Mouse (Mus musculus): ENCODE data around the gene Mdh2. TPM values are rescaled to one million over a fixed set of nuclear protein-coding genes. Genes with fewer than 3 reads are reported as not detected.

Gene Mdh2
- polyA plus RNA-seq, 1 experiment, result 200 TPM

- Histone ChIP-seq H3K27ac (ENCODE audit: insufficient read depth, low read length) (no peak overlapping the region), H3K4me1 (ENCODE audit: control insufficient read depth, insufficient read depth, insufficient read length) (no peaks in the 10 kb centered on the region), H3K27me3 (ENCODE audit: control insufficient read depth, insufficient read depth, low read length) (no peaks in the 10 kb centered on the region), H3K4me3 (ENCODE audit: extremely low read depth, insufficient read depth, insufficient read length) (no peak overlapping the region), H3K36me3 (ENCODE audit: control insufficient read depth, insufficient read depth, low read length) (peaks cover 58% of the 10 kb centered on the region)
- no peak for DNase-seq (ENCODE audit: low read depth in 1 of 2, low spot score in 2 of 2)
- 96% methylated on average over 42 of the region's 42 CpGs for WGBS
- no peak for TF ChIP-seq CTCF (IDR thresholded peaks at IDR 0.05; ENCODE audit: extremely low read depth, insufficient read depth, insufficient read length, insufficient replicate concordance)
- no peak for TF ChIP-seq POLR2A (IDR thresholded peaks at IDR 0.05; ENCODE audit: low read depth, low read length)
Observed at GRCm38 (mm10) chr5:135734057-135734680, 44.1 kb upstream of the Mdh2 start.

- DNase-seq (ENCODE audit: low read depth in 1 of 2, low spot score in 2 of 2), result no peak
- Histone ChIP-seq H3K4me1 (ENCODE audit: control insufficient read depth, insufficient read depth, insufficient read length) (no peaks in the 10 kb centered on the region), H3K4me3 (ENCODE audit: extremely low read depth, insufficient read depth, insufficient read length) (no peak overlapping the region), H3K27ac (ENCODE audit: insufficient read depth, low read length) (no peak overlapping the region), H3K27me3 (ENCODE audit: control insufficient read depth, insufficient read depth, low read length) (no peaks in the 10 kb centered on the region), H3K36me3 (ENCODE audit: control insufficient read depth, insufficient read depth, low read length) (peaks cover 49% of the 10 kb centered on the region)
- 91% methylated on average over 13 of the region's 13 CpGs for WGBS
- no peak for TF ChIP-seq CTCF (IDR thresholded peaks at IDR 0.05; ENCODE audit: extremely low read depth, insufficient read depth, insufficient read length, insufficient replicate concordance)
- no peak for TF ChIP-seq POLR2A (IDR thresholded peaks at IDR 0.05; ENCODE audit: low read depth, low read length)
Observed at GRCm38 (mm10) chr5:135735741-135736140, 42.5 kb upstream of the Mdh2 start.

- Histone ChIP-seq H3K27me3 (ENCODE audit: control insufficient read depth, insufficient read depth, low read length) (no peaks in the 10 kb centered on the region), H3K27ac (ENCODE audit: insufficient read depth, low read length) (no peak overlapping the region), H3K4me1 (ENCODE audit: control insufficient read depth, insufficient read depth, insufficient read length) (no peaks in the 10 kb centered on the region), H3K4me3 (ENCODE audit: extremely low read depth, insufficient read depth, insufficient read length) (no peak overlapping the region), H3K36me3 (ENCODE audit: control insufficient read depth, insufficient read depth, low read length) (peaks cover 41% of the 10 kb centered on the region)
- no peak for DNase-seq (ENCODE audit: low read depth in 1 of 2, low spot score in 2 of 2)
- no peak for TF ChIP-seq CTCF (IDR thresholded peaks at IDR 0.05; ENCODE audit: extremely low read depth, insufficient read depth, insufficient read length, insufficient replicate concordance)
- no peak for TF ChIP-seq POLR2A (IDR thresholded peaks at IDR 0.05; ENCODE audit: low read depth, low read length)
- 95% methylated on average over 16 of the region's 16 CpGs for WGBS
Observed at GRCm38 (mm10) chr5:135736544-135736943, 41.7 kb upstream of the Mdh2 start.

- no peak overlapping the region for H3K4me3 ChIP-seq (ENCODE audit: extremely low read depth, insufficient read depth, insufficient read length)
- H3K27me3 ChIP-seq (ENCODE audit: control insufficient read depth, insufficient read depth, low read length), result no peaks in the 10 kb centered on the region
- DNase-seq (ENCODE audit: low read depth in 1 of 2, low spot score in 2 of 2), result peak in 1 of 2 experiments; percentile 8
- H3K36me3 ChIP-seq (ENCODE audit: control insufficient read depth, insufficient read depth, low read length), result peaks cover 36% of the 10 kb centered on the region
- WGBS, result 85% methylated on average over 7 of the region's 7 CpGs
- no peak overlapping the region for H3K27ac ChIP-seq (ENCODE audit: insufficient read depth, low read length)
- no peaks in the 10 kb centered on the region for H3K4me1 ChIP-seq (ENCODE audit: control insufficient read depth, insufficient read depth, insufficient read length)
- TF ChIP-seq CTCF (IDR thresholded peaks at IDR 0.05; ENCODE audit: extremely low read depth, insufficient read depth, insufficient read length, insufficient replicate concordance) (peak; percentile 40; the same call in 1 of the 2 replicates), POLR2A (IDR thresholded peaks at IDR 0.05; ENCODE audit: low read depth, low read length) (no peak)
Observed at GRCm38 (mm10) chr5:135737154-135737553, 41.1 kb upstream of the Mdh2 start.

- H3K36me3 ChIP-seq (ENCODE audit: control insufficient read depth, insufficient read depth, low read length), result peaks cover 26% of the 10 kb centered on the region
- no peaks in the 10 kb centered on the region; the same call in 1 of the 2 replicates for H3K4me1 ChIP-seq (ENCODE audit: control insufficient read depth, insufficient read depth, insufficient read length)
- no peak overlapping the region for H3K27ac ChIP-seq (ENCODE audit: insufficient read depth, low read length)
- no peak for DNase-seq (ENCODE audit: low read depth in 1 of 2, low spot score in 2 of 2)
- TF ChIP-seq POLR2A (IDR thresholded peaks at IDR 0.05; ENCODE audit: low read depth, low read length) (no peak), CTCF (IDR thresholded peaks at IDR 0.05; ENCODE audit: extremely low read depth, insufficient read depth, insufficient read length, insufficient replicate concordance) (no peak)
- 62% methylated on average over 6 of the region's 6 CpGs for WGBS
- H3K27me3 ChIP-seq (ENCODE audit: control insufficient read depth, insufficient read depth, low read length), result no peaks in the 10 kb centered on the region
- H3K4me3 ChIP-seq (ENCODE audit: extremely low read depth, insufficient read depth, insufficient read length), result no peak overlapping the region
Observed at GRCm38 (mm10) chr5:135738266-135738665, 40.0 kb upstream of the Mdh2 start.

DNA sequence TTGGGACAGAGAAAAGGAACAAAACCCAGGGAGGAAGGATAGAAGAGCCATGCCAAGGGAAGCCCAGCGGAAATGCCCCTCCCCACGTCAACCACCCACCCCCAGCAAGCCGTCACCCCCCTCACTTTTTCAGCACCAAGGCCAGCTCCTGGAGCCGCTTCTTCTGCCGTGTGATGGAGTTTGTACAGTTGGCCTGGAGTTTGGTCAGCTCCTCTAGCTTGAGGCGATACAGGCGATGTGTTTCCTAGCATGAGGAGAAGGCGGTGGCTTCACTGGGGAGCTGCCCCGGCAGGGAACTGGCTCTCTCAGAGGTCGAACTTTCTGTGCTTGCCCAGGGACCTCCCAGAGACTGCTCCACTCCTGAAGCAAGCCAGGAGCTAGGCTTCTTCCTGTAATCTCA lies 36.1 kb upstream of the Mdh2 start:
- Histone ChIP-seq H3K4me1 (ENCODE audit: control insufficient read depth, insufficient read depth, insufficient read length) (no peaks in the 10 kb centered on the region; the same call in 1 of the 2 replicates), H3K27me3 (ENCODE audit: control insufficient read depth, insufficient read depth, low read length) (no peaks in the 10 kb centered on the region), H3K4me3 (ENCODE audit: extremely low read depth, insufficient read depth, insufficient read length) (no peak overlapping the region), H3K27ac (ENCODE audit: insufficient read depth, low read length) (no peak overlapping the region), H3K36me3 (ENCODE audit: control insufficient read depth, insufficient read depth, low read length) (no peaks in the 10 kb centered on the region; the same call in 1 of the 2 replicates)
- WGBS, result 82% methylated on average over 10 of the region's 10 CpGs
- DNase-seq (ENCODE audit: low read depth in 1 of 2, low spot score in 2 of 2), result no peak
- TF ChIP-seq POLR2A (IDR thresholded peaks at IDR 0.05; ENCODE audit: low read depth, low read length) (no peak), CTCF (IDR thresholded peaks at IDR 0.05; ENCODE audit: extremely low read depth, insufficient read depth, insufficient read length, insufficient replicate concordance) (no peak)
